Mouse (Mus musculus): ENCODE measurements around the gene Cmya5.

GRCm38 (mm10) chr13:93092916-93093429 is 51.6 kb downstream of the Cmya5 start:
- TF ChIP-seq POU5F1 (IDR thresholded peaks at IDR 0.05; ENCODE audit: borderline replicate concordance, low read length), result no peak
- TF ChIP-seq CTCF (conservative IDR thresholded peaks at IDR 0.05; ENCODE audit: low read length), result no peak
- no peak for TF ChIP-seq NANOG (IDR thresholded peaks at IDR 0.05; ENCODE audit: borderline replicate concordance, low read length)
